ENCODE assay signal across 12 mouse cellular contexts in the genomic region with DNA sequence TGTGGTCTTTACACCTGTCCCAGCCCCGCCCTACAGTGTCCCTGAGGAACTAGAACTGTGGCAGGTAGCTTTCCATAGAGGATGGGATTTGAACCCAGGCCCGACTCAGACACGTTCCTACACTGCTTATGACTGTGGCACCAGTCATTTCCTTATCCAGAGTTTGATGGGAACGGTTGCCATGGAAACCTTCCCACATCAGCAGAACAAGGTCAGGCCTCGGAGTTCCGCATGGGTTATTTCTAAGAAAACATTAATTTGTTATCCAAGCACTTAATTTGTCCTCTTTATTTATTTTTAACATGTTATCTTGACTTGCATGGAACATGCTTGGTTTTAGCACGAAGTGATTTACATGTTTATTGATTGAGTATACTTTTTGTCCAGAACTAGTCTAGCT. TPM values are rescaled to one million over a fixed set of nuclear protein-coding genes. Genes with fewer than 3 reads are reported as not detected.
DNase-seq lines count a peak whose midpoint lies in the region; ATAC-seq and TF ChIP-seq lines count a peak whose summit lies in the region.
"Had no signal": no experiment of that assay in that cellular context is flagged by ENCODE, and none has a peak within 500 bp of the region (broad histone marks: within the 10 kb centered on the region; RNA-seq: fewer than 3 reads in every experiment).

No protein-coding gene starts in this region.

- no peaks in the 10 kb centered on the region for H3K27me3 ChIP-seq in intestine, embryonic 15.5 days (replicated peaks)
- H3K27me3 ChIP-seq in intestine, postnatal 0 days (replicated peaks; ENCODE audit: control insufficient read depth, insufficient read depth, low read length): no peaks in the 10 kb centered on the region
- H3K27me3 ChIP-seq: hindbrain, embryonic 15.5 days had no signal

- no peak overlapping the region for H3K9ac ChIP-seq in intestine, embryonic 15.5 days
- H3K9ac ChIP-seq in intestine, postnatal 0 days (ENCODE audit: low read depth, low read length): no peak overlapping the region
- H3K9ac ChIP-seq: hindbrain, embryonic 15.5 days had no signal

- WGBS in intestine, embryonic 15.5 days: 62% methylated on average over 7 of the region's 7 CpGs
- WGBS in intestine, postnatal 0 days: 65% methylated on average over 7 of the region's 7 CpGs

- 0 out of 2 replicates have a peak overlapping the region, but pooled peaks have one; percentile 55 for H3K27ac ChIP-seq in intestine, embryonic 15.5 days
- no peak overlapping the region for H3K27ac ChIP-seq in intestine, postnatal 0 days (ENCODE audit: low read depth, low read length)
- no peak overlapping the region for H3K27ac ChIP-seq in layer of hippocampus, adult 2 months
- H3K27ac ChIP-seq: hindbrain, embryonic 15.5 days had no signal

- H3K4me1 ChIP-seq in intestine, embryonic 15.5 days (replicated peaks): peaks cover 38% of the 10 kb centered on the region
- no peaks in the 10 kb centered on the region for H3K4me1 ChIP-seq in intestine, postnatal 0 days (replicated peaks; ENCODE audit: control insufficient read depth, insufficient read depth, low read length)

- no peak overlapping the region for H3K4me2 ChIP-seq in intestine, embryonic 15.5 days (replicated peaks)
- no peak overlapping the region for H3K4me2 ChIP-seq in intestine, postnatal 0 days (replicated peaks; ENCODE audit: low read depth)
- H3K4me2 ChIP-seq: hindbrain, embryonic 15.5 days had no signal

- H3K36me3 ChIP-seq in intestine, embryonic 15.5 days: no peaks in the 10 kb centered on the region
- H3K36me3 ChIP-seq in intestine, postnatal 0 days (ENCODE audit: control insufficient read depth, insufficient read depth): no peaks in the 10 kb centered on the region
- H3K36me3 ChIP-seq: hindbrain, embryonic 15.5 days had no signal

- no peak for TF ChIP-seq CTCF in intestine, postnatal 0 days (IDR thresholded peaks at IDR 0.05; ENCODE audit: low read depth)
- TF ChIP-seq CTCF in layer of hippocampus, adult 2 months (conservative IDR thresholded peaks at IDR 0.05): no peak

- DNase-seq in adrenal gland, adult 2 months: peak; percentile 70
- DNase-seq in kidney, adult 11 months: peak; percentile 85
- DNase-seq in lung, postnatal 10 days: peak; percentile 71
- DNase-seq in heart, postnatal 4 days: no peak
- DNase-seq in layer of hippocampus, adult 2 months (ENCODE audit: low spot score in 2 of 2): no peak
- DNase-seq in layer of hippocampus, adult 9-10 months (ENCODE audit: low spot score): no peak
- DNase-seq: cerebellum, adult 11 months; thymus, adult 2 months had no signal

- no peak overlapping the region for H3K4me3 ChIP-seq in intestine, embryonic 15.5 days (replicated peaks)
- no peak overlapping the region for H3K4me3 ChIP-seq in intestine, postnatal 0 days (ENCODE audit: low read depth, low read length)
- no peak overlapping the region for H3K4me3 ChIP-seq in layer of hippocampus, adult 2 months
- H3K4me3 ChIP-seq: hindbrain, embryonic 15.5 days; myocyte had no signal

- no peak for ATAC-seq in intestine, embryonic 15.5 days
- no peak for ATAC-seq in intestine, postnatal 0 days

- no peaks in the 10 kb centered on the region for H3K9me3 ChIP-seq in intestine, embryonic 15.5 days
- H3K9me3 ChIP-seq in intestine, postnatal 0 days (ENCODE audit: control insufficient read depth): no peaks in the 10 kb centered on the region
- H3K9me3 ChIP-seq: hindbrain, embryonic 15.5 days had no signal

RNA-seq across cellular contexts. Expression of a gene that starts 9.5 kb away (rescaled TPM):
- polyA plus RNA-seq in intestine, embryonic 15.5 days (2015; fragmentation: Nextera tagmentation; extraction: Ambion mirVana): 23.9 and 24.9 TPM in 2 replicates
- polyA plus RNA-seq in intestine, postnatal 0 days (2015; fragmentation: Nextera tagmentation; extraction: Ambion mirVana): 9.1 and 9.2 TPM in 2 replicates
- 10 to 100 TPM; 15.5 to 19.5 TPM for total RNA-seq in adrenal gland, adult 2 months (2021)
- 17.6 and 20.4 TPM in 2 replicates for polyA plus RNA-seq in adrenal gland, adult 2 months (2012; rRNA removed)
- 1 to 10 TPM; 3.6 to 4.6 TPM for total RNA-seq in heart, postnatal 4 days (2021)
- total RNA-seq in layer of hippocampus, adult 2 months (2021): 1 to 10 TPM; 2.0 to 2.5 TPM

Comparison
In these comparisons a context has a peak if more than half of its experiments do, and no peak if none do; other contexts are left out.
1. DNase-seq: peak in adrenal gland, adult 2 months (single experiment), kidney, adult 11 months (single experiment) and lung, postnatal 10 days (single experiment); none in heart, postnatal 4 days (single experiment), layer of hippocampus, adult 2 months (0 of 2) and layer of hippocampus, adult 9-10 months (single experiment).